Mouse (Mus musculus): ENCODE results near the gene Slc18a3.

- TF ChIP-seq MYOG (IDR thresholded peaks at IDR 0.05; ENCODE audit: control insufficient read depth in 1 of 3, insufficient read depth in 1 of 3, insufficient read length in 2 of 3, low read depth in 2 of 3): no peak
- no peak for TF ChIP-seq POLR2A (IDR thresholded peaks at IDR 0.05; ENCODE audit: insufficient read length, low read depth)
- no peak for TF ChIP-seq USF1 (IDR thresholded peaks at IDR 0.05; ENCODE audit: low read depth)
- TF ChIP-seq MYOD1 (IDR thresholded peaks at IDR 0.05; ENCODE audit: control insufficient read depth in 1 of 3, insufficient read length in 2 of 3, low read depth in 2 of 3): no peak
- no peak for TF ChIP-seq MAX (IDR thresholded peaks at IDR 0.05; ENCODE audit: low read depth)
- no peak for TF ChIP-seq E2F4 (IDR thresholded peaks at IDR 0.05; ENCODE audit: insufficient read depth)
- no peak for TF ChIP-seq SRF (IDR thresholded peaks at IDR 0.05; ENCODE audit: control insufficient read depth, insufficient read length, low read depth)
- TF ChIP-seq REST (IDR thresholded peaks at IDR 0.05; ENCODE audit: insufficient read depth, insufficient read length): no peak
- TF ChIP-seq TCF12 (IDR thresholded peaks at IDR 0.05; ENCODE audit: insufficient read depth, poor library complexity, severe bottlenecking): no peak
- no peak for TF ChIP-seq POLR2AphosphoS2 (IDR thresholded peaks at IDR 0.05; ENCODE audit: insufficient read length, low read depth)
- no peak for TF ChIP-seq CEBPB (IDR thresholded peaks at IDR 0.05; ENCODE audit: insufficient read depth, poor library complexity, severe bottlenecking)
- TF ChIP-seq TCF3 (IDR thresholded peaks at IDR 0.05; ENCODE audit: insufficient read length, low read depth): no peak
Measured at GRCm38 (mm10) chr14:32482061-32482460, 17.4 kb upstream of the Slc18a3 start.

All from myocyte (in vitro differentiated cells).